Mouse (Mus musculus) thymus, adult 2 months (tissue): ENCODE measurements around the gene 2900026A02Rik.

Source experiments
- CTCF ChIP-seq: fragments of 200-500 bp; IDR thresholded peaks from 2 replicates; pipeline ENCODE4 v1.5.1; 2012; ENCODE audit warnings: mild to moderate bottlenecking, control low read depth, low read length, moderate library complexity, borderline replicate concordance; ENCODE audit not compliant: control insufficient read depth, poor library complexity, insufficient read depth; ENCODE audit errors: extremely low read depth
- POLR2A ChIP-seq: fragments of 200-500 bp; IDR thresholded peaks from 2 replicates; pipeline ENCODE4 v1.6.1; 2012; ENCODE audit warnings: mild to moderate bottlenecking, low read length, control low read depth, moderate library complexity; ENCODE audit not compliant: control insufficient read depth, poor library complexity, insufficient read depth; ENCODE audit errors: extremely low read depth

DNA sequence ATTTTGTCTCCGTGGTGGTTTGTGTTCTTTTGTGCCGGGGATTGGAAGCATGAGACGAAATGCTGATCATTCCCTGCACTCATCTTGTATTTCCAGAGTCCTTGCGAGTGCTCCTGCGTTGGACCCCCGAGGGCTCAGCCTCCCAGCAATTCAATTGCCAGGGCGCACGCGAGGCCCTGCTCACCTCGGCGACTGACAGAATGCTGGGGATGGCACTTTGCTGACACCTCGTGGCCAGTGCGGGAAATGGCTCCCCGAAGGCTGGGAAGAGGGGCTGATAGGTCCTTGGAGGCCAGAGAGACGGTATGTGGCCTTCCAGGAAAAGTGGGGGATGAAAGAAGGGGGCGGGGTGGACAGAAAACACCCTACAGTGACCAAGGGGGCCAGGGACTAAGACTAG lies 166.7 kb downstream of the 2900026A02Rik start:
- TF ChIP-seq POLR2A (no peak), CTCF (peak; percentile 90)
